Mouse (Mus musculus) embryonic fibroblast, embryonic 13.5 days (primary cell): Measurements from ENCODE around the gene Gnb1.

Experiments used
- CTCF ChIP-seq: IDR thresholded peaks from 2 replicates; pipeline ENCODE4 v1.5.1; 2011; ENCODE audit warnings: mild to moderate bottlenecking, control low read depth, low read length, moderate library complexity, borderline replicate concordance; ENCODE audit not compliant: insufficient read depth
- POLR2A ChIP-seq: IDR thresholded peaks from 2 replicates; pipeline ENCODE4 v1.6.1; 2011; ENCODE audit warnings: low read depth, mild to moderate bottlenecking, control low read depth, low read length, moderate library complexity

DNA sequence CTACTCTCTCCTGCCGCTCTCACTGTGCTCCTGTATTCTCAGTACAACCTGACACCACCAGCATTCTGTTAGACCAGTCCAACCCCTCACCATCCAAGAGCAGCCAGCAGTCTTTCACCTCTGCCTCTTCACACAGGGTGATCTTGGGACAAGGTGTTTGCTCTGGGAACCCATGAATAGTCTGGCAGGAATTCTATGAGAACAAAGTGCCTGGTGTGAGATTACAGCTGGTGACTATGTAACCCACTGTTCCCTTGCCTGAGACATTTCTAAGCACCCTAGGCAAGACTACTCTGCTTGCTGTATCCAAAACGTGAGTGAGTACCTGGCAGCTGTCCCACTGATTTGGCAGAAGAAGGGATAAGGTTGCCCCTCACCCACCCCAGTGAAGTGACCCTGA lies 69.8 kb downstream of the Gnb1 start:
- TF ChIP-seq CTCF: no peak
- TF ChIP-seq POLR2A: no peak
